Mouse (Mus musculus) Patski (cell line): ENCODE results near the gene Gm19410. TPM values are rescaled to one million over a fixed set of nuclear protein-coding genes. Genes with fewer than 3 reads are reported as not detected.
A peak's percentile ranks its signal among the peaks of the same experiment; 100 is the strongest.

ENCODE experiments used
- ATAC-seq: fragments of 100-300 bp; one replicate; pipeline ENCODE4 v1.8.0; 2021
- CTCF ChIA-PET: fragments of 350-600 bp; sonication (Branson Sonifier 250); formaldehyde crosslinking; loops from one replicate; lab custom pipeline; 2022; ENCODE audit warnings: inconsistent platforms; lab: Charles Lee
- POLR2A ChIA-PET: fragments of 350-600 bp; sonication (Branson Sonifier 250); formaldehyde crosslinking; loops from one replicate; lab custom pipeline; 2022; ENCODE audit warnings: antibody characterized with exemption, inconsistent platforms; lab: Charles Lee
- DNase-seq: peaks from one replicate; pipeline ENCODE4 v3.0.0-alpha.2; 2011; ENCODE audit warnings: low read depth, low spot score
- H3K27me3 ChIP-seq: fragments of 371-371 bp; one replicate; pipeline ENCODE4 v1.5.1; 2021
- CTCF ChIP-seq: fragments of 100-300 bp; IDR thresholded peaks from one replicate; pipeline ENCODE4 v1.5.1; 2021
- in situ Hi-C: fragments of 300-500 bp; cut with MboI; formaldehyde crosslinking; loops from 3 replicates; pipeline ENCODE4 v1.11.1; 2018; ENCODE audit warnings: low pct_unique_long_range_greater_than_20kb, mixed read lengths
- polyA plus RNA-seq: library from polyadenylated mRNA; unstranded; gene quantifications from one replicate; pipeline ENCODE4 v1.2.3, GENCODE M21; 2021

The Gm19410 gene
- polyA plus RNA-seq = 0.01 TPM

DNA sequence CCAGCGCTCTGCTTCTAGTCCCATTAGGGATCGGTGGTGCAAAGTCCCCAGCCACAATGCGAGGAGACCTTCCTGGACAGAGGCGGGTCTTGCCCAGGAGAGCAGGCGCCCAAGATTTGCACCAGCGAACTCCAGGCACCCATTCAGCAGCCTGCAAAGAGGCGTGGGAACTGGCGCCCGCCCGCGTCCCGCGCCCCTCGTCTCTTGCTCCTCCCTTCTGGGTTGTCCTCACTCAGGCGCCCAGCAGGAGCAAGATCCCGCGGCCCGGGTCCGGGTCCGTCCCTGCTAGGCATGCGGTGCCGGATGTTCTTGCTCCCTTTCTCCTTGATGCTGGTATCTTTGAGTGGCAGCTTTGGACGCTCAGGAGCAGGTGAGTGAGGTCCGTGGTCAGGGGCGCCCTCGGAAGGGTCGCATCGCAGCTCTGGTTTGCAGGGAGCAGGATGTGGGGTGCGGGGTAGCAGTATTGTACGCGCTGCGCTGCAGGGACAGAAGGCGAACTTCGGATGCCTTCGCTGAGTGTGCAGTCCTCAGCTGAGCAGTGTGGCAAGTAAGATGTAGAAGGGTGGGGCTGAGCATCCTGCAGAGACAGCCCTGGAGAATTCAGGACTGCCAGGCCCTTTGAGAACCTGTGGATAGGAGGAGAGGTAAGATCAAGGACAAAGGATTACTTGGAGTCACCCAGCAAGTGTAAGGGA lies at the start of gene Gm19410:
Gm19410 (plus strand) TSS at position 292 of the 695 bp plus-strand sequence.
- POLR2A ChIA-PET = no interaction called here
- ATAC-seq (no peak), DNase-seq (no peak)
- no peak for TF ChIP-seq CTCF
- peaks cover 25% of the 10 kb centered on the region for H3K27me3 ChIP-seq
- in situ Hi-C loops = no loop called here
- CTCF ChIA-PET = no interaction called here

DNA sequence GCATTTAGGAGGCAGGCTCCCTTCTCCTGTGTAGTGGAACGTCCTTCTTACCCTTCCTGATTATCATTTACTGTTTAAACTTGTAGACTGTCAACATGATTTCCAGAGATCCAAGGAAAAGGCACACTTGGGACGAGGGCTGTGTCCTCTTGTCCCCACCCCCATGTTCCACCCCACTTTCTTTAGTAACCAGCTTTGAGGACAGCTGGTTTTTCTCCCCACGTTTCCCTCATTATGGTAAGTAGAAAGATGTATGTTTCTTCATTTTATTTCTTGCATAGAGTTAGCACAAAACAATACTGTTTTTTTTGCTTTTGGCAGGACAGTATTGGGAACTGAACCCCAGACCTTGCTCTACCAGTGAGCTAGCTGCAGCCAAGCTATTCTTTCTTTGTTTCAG lies 34.8 kb upstream of the Gm19410 start:
- ChIA-PET POLR2A (no interaction called here), CTCF (interaction anchor here (1.0 to 1.2 kb wide), 2 partner anchors 26 to 120 kb away, joined by 3 read pairs; no protein-coding TSS in a partner anchor)
- ATAC-seq (no peak), DNase-seq (no peak)
- H3K27me3 ChIP-seq = no peaks in the 10 kb centered on the region
- TF ChIP-seq CTCF = no peak
- in situ Hi-C loops = no loop called here

DNA sequence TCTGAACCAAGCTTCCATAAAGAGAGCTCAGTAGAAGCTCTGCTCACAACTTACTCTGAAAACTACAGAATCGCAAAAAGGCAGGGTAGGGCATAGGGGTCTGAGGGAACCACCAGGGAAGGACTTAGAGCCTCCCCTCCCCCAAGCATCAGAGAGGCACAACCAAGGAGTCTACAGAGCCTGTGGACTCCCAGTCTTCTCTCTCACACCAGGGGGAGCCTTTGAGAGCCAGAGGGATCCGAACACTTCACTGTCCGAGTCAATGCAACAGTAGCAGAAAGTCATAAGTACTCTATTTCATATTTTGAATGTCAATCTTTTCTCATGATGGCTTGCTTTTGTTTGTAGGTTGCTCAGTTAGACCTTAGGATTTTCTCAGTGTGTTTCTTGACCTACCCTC lies 30.2 kb upstream of the Gm19410 start:
- in situ Hi-C loops = no loop called here
- H3K27me3 ChIP-seq = peaks cover 3% of the 10 kb centered on the region
- peak; percentile 11 for TF ChIP-seq CTCF
- POLR2A ChIA-PET = interaction anchor here (0.6 kb wide), 1 partner anchor 9 kb away, joined by 3 read pairs; no protein-coding TSS in a partner anchor
- DNase-seq (no peak), ATAC-seq (no peak)
- CTCF ChIA-PET = no interaction called here

DNA sequence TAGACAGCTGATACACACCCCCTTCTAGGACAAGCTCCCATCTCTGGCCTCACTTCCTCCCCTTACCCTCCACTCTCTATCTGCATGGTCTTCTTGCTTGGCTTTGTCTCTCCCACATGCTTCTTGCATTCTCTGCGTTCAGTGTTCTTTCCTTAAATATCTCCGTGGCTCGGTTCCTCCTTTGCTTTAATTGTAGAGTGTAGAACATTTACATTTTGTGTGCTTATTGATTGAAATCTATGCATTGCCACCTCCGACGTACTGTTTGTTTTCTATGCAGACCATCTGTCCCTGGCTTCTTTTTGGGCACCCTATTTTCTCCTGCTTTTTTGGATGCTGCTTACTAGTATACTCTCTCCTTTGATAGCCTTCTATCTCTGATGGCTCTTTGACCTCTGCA lies 9.4 kb upstream of the Gm19410 start:
- no peak for ATAC-seq

DNA sequence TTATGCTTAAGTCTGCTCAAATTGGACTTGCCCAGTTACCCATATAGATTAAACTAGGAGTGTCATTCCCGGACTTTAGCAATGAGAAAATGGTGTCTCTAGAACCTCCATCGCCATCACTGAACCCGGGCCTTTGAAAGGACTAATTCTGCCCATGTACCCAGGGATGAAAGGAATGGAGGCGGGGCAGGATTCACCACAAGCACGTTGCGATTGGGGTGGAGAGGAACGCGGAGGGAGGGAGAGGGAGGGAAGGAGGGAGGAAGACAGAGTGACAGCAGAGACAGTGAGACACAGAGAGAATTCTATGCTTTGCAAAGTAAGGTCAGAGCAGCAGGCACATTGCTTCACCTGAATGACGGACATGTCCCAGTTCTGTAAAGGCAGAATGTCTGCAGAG lies 570 bp upstream of the Gm19410 start:
- DNase-seq = no peak
- ChIA-PET POLR2A (no interaction called here), CTCF (no interaction called here)
- peaks cover 25% of the 10 kb centered on the region for H3K27me3 ChIP-seq
- no peak for TF ChIP-seq CTCF
- in situ Hi-C loops = no loop called here
- ATAC-seq = no peak

More for the DNA sequence above, 9.4 kb upstream of the Gm19410 start:
- no peak for TF ChIP-seq CTCF
- peaks cover 4% of the 10 kb centered on the region for H3K27me3 ChIP-seq
- ChIA-PET CTCF (interaction anchor here (1.0 kb wide), 1 partner anchor 26 kb away, joined by 3 read pairs; no protein-coding TSS in a partner anchor), POLR2A (no interaction called here)
- no peak for DNase-seq
- in situ Hi-C loops = no loop called here

DNA sequence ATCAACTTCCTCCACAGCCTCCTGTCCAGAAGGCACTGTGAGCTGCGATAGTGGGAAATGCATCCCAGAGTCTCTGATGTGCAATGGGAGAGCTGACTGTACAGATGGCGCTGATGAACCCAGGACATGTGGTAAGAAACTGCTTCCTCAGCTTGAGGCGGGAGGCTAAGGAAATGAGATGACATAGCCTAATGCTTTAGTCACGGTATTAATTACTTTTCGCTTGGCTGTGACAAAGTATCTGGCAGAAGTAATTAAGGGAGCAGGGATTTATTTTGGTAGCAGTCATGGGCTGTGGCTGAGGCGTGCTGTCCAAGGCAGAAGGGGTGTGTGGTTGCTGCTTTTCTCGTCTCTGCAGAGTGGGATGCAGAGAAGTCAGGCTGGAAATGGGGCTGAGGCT lies 7.9 kb downstream of the Gm19410 start:
- in situ Hi-C loops = no loop called here
- CTCF ChIA-PET = interaction anchor here (0.7 to 1.0 kb wide), 2 partner anchors 10 to 18 kb away, joined by 3 read pairs; no protein-coding TSS in a partner anchor
- peaks cover 22% of the 10 kb centered on the region for H3K27me3 ChIP-seq
- ATAC-seq = no peak
- TF ChIP-seq CTCF = no peak
- POLR2A ChIA-PET = no interaction called here
- DNase-seq = no peak
